Comparison of ENCODE assay signal across 8 mouse cellular contexts in the genomic region with DNA sequence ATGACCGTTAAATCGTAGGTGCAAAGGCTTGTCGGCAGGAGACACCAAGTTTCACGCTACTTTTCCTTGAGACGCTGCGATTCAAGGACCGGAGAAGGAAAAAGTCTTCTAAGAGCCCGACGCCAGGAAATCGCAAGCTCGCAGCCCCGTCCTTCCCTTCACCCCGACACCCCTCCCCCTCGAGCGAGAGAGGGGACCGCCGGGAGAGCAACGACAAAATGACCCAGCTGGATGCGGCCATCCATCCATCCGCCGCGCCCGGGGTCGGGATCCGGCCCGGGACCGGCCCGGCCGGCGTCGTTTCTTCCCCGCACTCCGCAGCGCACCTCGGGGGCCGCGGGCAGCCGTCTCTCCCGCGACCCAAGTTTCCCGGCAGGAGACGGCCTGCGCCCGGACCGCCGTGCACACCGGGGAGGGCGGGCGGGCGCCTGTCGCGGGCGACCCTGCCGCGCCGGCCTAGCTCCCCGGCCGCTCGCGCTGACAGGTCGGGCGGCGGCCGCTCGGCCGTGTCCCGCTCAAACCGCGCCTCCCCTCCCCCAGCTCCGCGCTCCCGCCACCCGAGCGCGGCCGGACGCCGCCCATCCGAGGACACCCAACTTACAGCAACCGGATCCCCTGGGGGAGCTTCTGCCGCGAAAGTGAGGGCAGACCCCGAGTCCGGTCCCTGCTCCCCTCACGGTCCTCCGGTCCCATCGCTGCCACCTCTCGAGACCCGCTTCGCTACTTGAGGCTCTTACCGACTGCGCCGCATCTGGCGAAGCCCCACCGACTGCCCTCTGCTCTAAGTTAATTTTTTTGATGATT. TPM values are rescaled to one million over a fixed set of nuclear protein-coding genes. Genes with fewer than 3 reads are reported as not detected.
A peak's percentile ranks its signal among the peaks of the same experiment; 100 is the strongest.
DNase-seq lines count a peak whose midpoint lies in the region; ATAC-seq and TF ChIP-seq lines count a peak whose summit lies in the region.

No protein-coding gene starts in this region.

- peak overlapping the region; percentile 87 for H3K9ac ChIP-seq in neural tube, embryonic 13.5 days

- peak; percentile 71 for ATAC-seq in neural tube, embryonic 13.5 days (ENCODE audit: low read depth)

- no peaks in the 10 kb centered on the region for H3K27me3 ChIP-seq in neural tube, embryonic 13.5 days
- H3K27me3 ChIP-seq in thymus, adult 2 months (ENCODE audit: control insufficient read depth, insufficient read depth, low read length), result no peaks in the 10 kb centered on the region

- H3K4me3 ChIP-seq in neural tube, embryonic 13.5 days, result peak overlapping the region; percentile 82
- peak overlapping the region; percentile 91 for H3K4me3 ChIP-seq in thymus, adult 2 months (ENCODE audit: control insufficient read depth, insufficient read depth, low read length)

- peak; percentile 53 for DNase-seq in 416B (ENCODE audit: low read depth)
- DNase-seq in adrenal gland, adult (ENCODE audit: inconsistent age in 2 of 2, low spot score in 1 of 2), result peak; percentile 66 to 89
- DNase-seq in embryo, embryonic 9.5 days (ENCODE audit: extremely low spot score), result peak; percentile 66
- DNase-seq in heart, adult 9 months (ENCODE audit: low spot score in 2 of 2), result peak; percentile 38 to 47
- peak; percentile 40 for DNase-seq in kidney, adult 9 months
- DNase-seq in lung, adult 18-20 months, result peak; percentile 38 to 45
- DNase-seq in thymus, adult 2 months, result peak; percentile 52

- no peaks in the 10 kb centered on the region for H3K36me3 ChIP-seq in neural tube, embryonic 13.5 days
- H3K36me3 ChIP-seq in thymus, adult 2 months (ENCODE audit: control insufficient read depth, insufficient read depth, low read length), result no peaks in the 10 kb centered on the region

- no peak for TF ChIP-seq POLR2A in thymus, adult 2 months (IDR thresholded peaks at IDR 0.05; ENCODE audit: control insufficient read depth, extremely low read depth, insufficient read depth, low read length, poor library complexity)

- no peak for TF ChIP-seq CTCF in thymus, adult 2 months (IDR thresholded peaks at IDR 0.05; ENCODE audit: borderline replicate concordance, control insufficient read depth, extremely low read depth, insufficient read depth, low read length, poor library complexity)

- H3K27ac ChIP-seq in neural tube, embryonic 13.5 days (replicated peaks), result peak overlapping the region; percentile 90
- peak overlapping the region; percentile 75 for H3K27ac ChIP-seq in thymus, adult 2 months (ENCODE audit: control insufficient read depth, insufficient read depth, low read length)

- H3K4me2 ChIP-seq in neural tube, embryonic 13.5 days, result peak overlapping the region; percentile 91

- H3K4me1 ChIP-seq in neural tube, embryonic 13.5 days (replicated peaks), result peaks cover 5% of the 10 kb centered on the region
- H3K4me1 ChIP-seq in thymus, adult 2 months (replicated peaks; ENCODE audit: control insufficient read depth, insufficient read depth, low read length), result no peaks in the 10 kb centered on the region

- H3K9me3 ChIP-seq in neural tube, embryonic 13.5 days, result no peaks in the 10 kb centered on the region

- under 1% methylated on average over 64 of the region's 95 CpGs for WGBS in neural tube, embryonic 13.5 days
- WGBS in thymus, adult 2 months, result under 1% methylated on average over 94 of the region's 95 CpGs

RNA-seq across cellular contexts. Expression of gene Kcnrg, which starts 40.8 kb away (rescaled TPM):
- polyA plus RNA-seq in neural tube, embryonic 13.5 days (2015; fragmentation: Nextera tagmentation; extraction: Ambion mirVana), result 3.2 and 3.3 TPM in 2 replicates
- polyA plus RNA-seq in thymus, adult 2 months (2012; rRNA removed), result 0.11 and 0.28 TPM in 2 replicates

RNA-seq across cellular contexts. Expression of gene Trim13, which starts 50.0 kb away (rescaled TPM):
- 58.9 and 59.0 TPM in 2 replicates for polyA plus RNA-seq in neural tube, embryonic 13.5 days (2015; fragmentation: Nextera tagmentation; extraction: Ambion mirVana)
- polyA plus RNA-seq in thymus, adult 2 months (2012; rRNA removed), result 1.8 and 2.6 TPM in 2 replicates

Comparison
In these comparisons a context has a peak if more than half of its experiments do, and no peak if none do; other contexts are left out.
1. Peak in every context shown above with its lines: DNase-seq, ATAC-seq, H3K4me3 ChIP-seq and H3K27ac ChIP-seq.
2. RNA of gene Trim13, which starts 50.0 kb away (polyA plus RNA-seq): 58.9 to 59.0 TPM in neural tube, embryonic 13.5 days; 1.8 to 2.6 TPM in thymus, adult 2 months; every median in the first group is over 10 times any median in the second.